Mouse (Mus musculus) kidney, adult 2 months (tissue): ENCODE data around the gene Susd4.

ENCODE experiments used
- CTCF ChIP-seq: fragments of 200-500 bp; conservative IDR thresholded peaks from 2 replicates; pipeline ENCODE4 v1.5.1; 2011; ENCODE audit warnings: low read depth, mild to moderate bottlenecking, control low read depth, low read length, moderate library complexity, mixed read lengths; ENCODE audit not compliant: insufficient read depth, insufficient read length
- POLR2A ChIP-seq: fragments of 200-500 bp; IDR thresholded peaks from one replicate; pipeline ENCODE4 v1.6.1; 2011; ENCODE audit warnings: low read depth, low read length, control low read depth

DNA sequence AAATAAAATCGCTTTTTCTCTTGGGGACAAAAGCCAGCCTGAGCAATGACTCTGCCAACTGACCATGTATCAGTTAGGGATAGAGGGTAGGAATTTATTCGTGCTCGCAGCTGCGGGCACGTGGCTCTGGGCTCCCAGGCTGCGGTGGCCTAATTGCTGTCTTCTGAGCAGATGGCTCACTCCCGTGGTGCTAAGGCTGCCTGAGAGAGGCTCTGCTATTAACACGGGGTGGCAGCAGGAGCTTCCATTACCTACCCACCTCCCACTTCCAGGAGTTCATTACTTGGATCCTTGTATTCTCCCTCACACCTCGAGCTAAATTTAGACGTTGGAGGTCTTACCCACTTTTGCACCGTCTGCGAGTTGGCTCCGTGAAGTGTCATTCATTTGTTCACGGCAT, 33.4 kb downstream of the Susd4 start:
- TF ChIP-seq POLR2A = no peak
- TF ChIP-seq CTCF = no peak
